Comparison of ENCODE assay signal across 8 mouse cellular contexts in the genomic region with DNA sequence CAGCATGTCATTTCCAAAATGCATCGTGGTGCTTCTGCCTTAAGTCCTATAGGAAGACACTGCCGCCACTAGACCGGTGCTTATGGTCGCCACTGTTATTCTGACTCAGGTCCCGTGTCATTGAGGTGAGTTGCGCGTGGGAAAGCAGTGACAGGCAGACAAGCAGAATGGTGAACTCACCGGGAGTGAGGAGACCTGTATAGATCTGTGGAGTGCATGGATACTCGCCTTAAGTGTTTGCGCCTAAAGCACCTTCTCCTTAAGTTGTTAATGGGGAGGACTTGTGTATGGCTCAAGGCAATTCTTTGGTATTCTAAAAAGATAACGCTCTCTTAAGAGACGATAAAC. TPM values are rescaled to one million over a fixed set of nuclear protein-coding genes. Genes with fewer than 3 reads are reported as not detected.
A peak's percentile ranks its signal among the peaks of the same experiment; 100 is the strongest.
DNase-seq lines count a peak whose midpoint lies in the region; ATAC-seq lines count a peak whose summit lies in the region.

No protein-coding gene starts in this region.

- peak overlapping the region; percentile 76 for H3K4me2 ChIP-seq in neural tube, embryonic 11.5 days (ENCODE audit: low read depth)
- peak overlapping the region; percentile 88 for H3K4me2 ChIP-seq in limb, embryonic 13.5 days (replicated peaks)
- H3K4me2 ChIP-seq in stomach, embryonic 14.5 days (replicated peaks; ENCODE audit: low read depth, low read length), result peak overlapping the region; percentile 86

- no peak for DNase-seq in neural tube, embryonic 11.5 days (ENCODE audit: low spot score)
- DNase-seq in neural tube, embryonic 10.5 days (ENCODE audit: extremely low spot score, low spot score), result no peak
- peak; percentile 3 for DNase-seq in fibroblast of lung, adult 2 months (ENCODE audit: low read depth)
- DNase-seq in cerebellum, adult 8-10 months, result no peak
- no peak for DNase-seq in ovary, postnatal 10 days (ENCODE audit: low spot score)
- no peak for DNase-seq in cerebellum, postnatal 14 days

- H3K27me3 ChIP-seq in neural tube, embryonic 11.5 days (ENCODE audit: control insufficient read depth, insufficient read depth, low read length), result no peaks in the 10 kb centered on the region
- H3K27me3 ChIP-seq in limb, embryonic 13.5 days, result no peaks in the 10 kb centered on the region
- no peaks in the 10 kb centered on the region for H3K27me3 ChIP-seq in stomach, embryonic 14.5 days (ENCODE audit: control insufficient read depth, insufficient read depth, low read length)

- H3K36me3 ChIP-seq in neural tube, embryonic 11.5 days (ENCODE audit: control insufficient read depth, insufficient read depth, low read length), result no peaks in the 10 kb centered on the region
- H3K36me3 ChIP-seq in limb, embryonic 13.5 days, result peaks cover 9% of the 10 kb centered on the region; the same call in 1 of the 2 replicates
- H3K36me3 ChIP-seq in stomach, embryonic 14.5 days (ENCODE audit: control insufficient read depth, insufficient read depth, low read length), result no peaks in the 10 kb centered on the region

- no peaks in the 10 kb centered on the region for H3K9me3 ChIP-seq in neural tube, embryonic 11.5 days (ENCODE audit: control insufficient read depth, low read length)
- peaks cover 7% of the 10 kb centered on the region; the same call in 1 of the 2 replicates for H3K9me3 ChIP-seq in limb, embryonic 13.5 days
- H3K9me3 ChIP-seq in stomach, embryonic 14.5 days (ENCODE audit: control insufficient read depth, low read depth, low read length), result 0 out of 2 replicates have a peak, but pooled peaks cover 3% of the 10 kb centered on the region

- peak overlapping the region; percentile 56 for H3K27ac ChIP-seq in neural tube, embryonic 11.5 days (ENCODE audit: low read depth, low read length)
- peak overlapping the region; percentile 83 for H3K27ac ChIP-seq in limb, embryonic 13.5 days
- peak overlapping the region; percentile 89 for H3K27ac ChIP-seq in stomach, embryonic 14.5 days (ENCODE audit: low read length)

- H3K9ac ChIP-seq in neural tube, embryonic 11.5 days (ENCODE audit: low read length), result peak overlapping the region; percentile 69
- H3K9ac ChIP-seq in limb, embryonic 13.5 days, result peak overlapping the region; percentile 81
- peak overlapping the region; percentile 57 for H3K9ac ChIP-seq in stomach, embryonic 14.5 days (replicated peaks; ENCODE audit: low read depth, low read length)

- H3K4me1 ChIP-seq in neural tube, embryonic 11.5 days (ENCODE audit: control insufficient read depth, insufficient read depth, low read length), result 0 out of 2 replicates have a peak, but pooled peaks cover 3% of the 10 kb centered on the region
- peaks cover 14% of the 10 kb centered on the region for H3K4me1 ChIP-seq in limb, embryonic 13.5 days
- no peaks in the 10 kb centered on the region; the same call in 1 of the 2 replicates for H3K4me1 ChIP-seq in stomach, embryonic 14.5 days (ENCODE audit: control insufficient read depth, insufficient read depth, low read length)

- WGBS in neural tube, embryonic 11.5 days, result 7% methylated on average over 12 of the region's 12 CpGs
- 5% methylated on average over 12 of the region's 12 CpGs for WGBS in limb, embryonic 13.5 days
- WGBS in stomach, embryonic 14.5 days, result 2% methylated on average over 12 of the region's 12 CpGs

- ATAC-seq in neural tube, embryonic 11.5 days (ENCODE audit: insufficient read depth, low FRiP score, low TSS enrichment), result no peak; the same call in 1 of the 2 replicates
- ATAC-seq in limb, embryonic 13.5 days (ENCODE audit: low FRiP score, low read depth), result no peak; the same call in 1 of the 2 replicates
- ATAC-seq in stomach, embryonic 14.5 days (ENCODE audit: insufficient number of reproducible peaks, insufficient read depth, low FRiP score, low read depth), result no peak; the same call in 1 of the 2 replicates

- H3K4me3 ChIP-seq in neural tube, embryonic 11.5 days (ENCODE audit: low read depth, low read length), result peak overlapping the region; percentile 76
- peak overlapping the region; percentile 84 for H3K4me3 ChIP-seq in limb, embryonic 13.5 days
- H3K4me3 ChIP-seq in stomach, embryonic 14.5 days (ENCODE audit: low read depth, low read length), result peak overlapping the region; percentile 82

RNA-seq across cellular contexts. Expression of a gene that starts 0.6 kb away (rescaled TPM):
- 19.1 and 22.5 TPM in 2 replicates for polyA plus RNA-seq in neural tube, embryonic 11.5 days (2014; fragmentation: Nextera tagmentation; extraction: Ambion mirVana)
- 23.0 and 24.8 TPM in 2 replicates for polyA plus RNA-seq in limb, embryonic 13.5 days (2015; fragmentation: Nextera tagmentation; extraction: Ambion mirVana)
- polyA plus RNA-seq in stomach, embryonic 14.5 days (2014; fragmentation: Nextera tagmentation; extraction: Ambion mirVana), result 29.0 and 32.3 TPM in 2 replicates

RNA-seq across cellular contexts. Expression of a gene that starts 10.5 kb away (rescaled TPM):
- polyA plus RNA-seq in neural tube, embryonic 11.5 days (2014; fragmentation: Nextera tagmentation; extraction: Ambion mirVana), result 33.4 and 37.5 TPM in 2 replicates
- polyA plus RNA-seq in limb, embryonic 13.5 days (2015; fragmentation: Nextera tagmentation; extraction: Ambion mirVana), result 12.6 and 12.9 TPM in 2 replicates
- 25.4 and 28.0 TPM in 2 replicates for polyA plus RNA-seq in stomach, embryonic 14.5 days (2014; fragmentation: Nextera tagmentation; extraction: Ambion mirVana)
